Mouse (Mus musculus): ENCODE data around the gene Polr3h.

- TF ChIP-seq CTCF (IDR thresholded peaks at IDR 0.05; ENCODE audit: extremely low read depth, insufficient read depth, insufficient read length, insufficient replicate concordance): no peak
- TF ChIP-seq POLR2A (IDR thresholded peaks at IDR 0.05; ENCODE audit: low read depth, low read length): no peak
Measured at GRCm38 (mm10) chr15:81851375-81851774, 74.7 kb downstream of the Polr3h start.

Measured in spleen, adult 2 months (tissue).